Mouse (Mus musculus) left cerebral cortex, postnatal 4 days (tissue): ENCODE measurements around the gene Slit3. TPM values are rescaled to one million over a fixed set of nuclear protein-coding genes. Genes with fewer than 3 reads are reported as not detected.

Experiments
- DNase-seq: peaks from one replicate; pipeline ENCODE4 v3.0.0-alpha.2; 2022
- intact Hi-C: fragments of 180-260 bp; cut with DNase I; formaldehyde crosslinking; loops from one replicate; pipeline ENCODE4 v1.15.1; 2025
- total RNA-seq, 2 experiments: library from RNA; stranded (reverse); gene quantifications; 2 replicates each; pipeline ENCODE4 v1.2.3; 2021

The Slit3 gene
- total RNA-seq, 2 experiments from 2014 or later, result 21.2 to 29.1 TPM

- intact Hi-C loops, result no loop called here
- no peak for DNase-seq
These were observed 376.9 kb downstream of the Slit3 start for GRCm38 (mm10) chr11:35497961-35498360.

- intact Hi-C loops, result no loop called here
- DNase-seq, result no peak
These were observed 381.1 kb downstream of the Slit3 start for GRCm38 (mm10) chr11:35502128-35502527.

GRCm38 (mm10) chr11:35504051-35504450 lies 383.0 kb downstream of the Slit3 start:
- intact Hi-C loops, result no loop called here
- DNase-seq, result no peak

- DNase-seq, result no peak
- intact Hi-C loops, result no loop called here
These were observed 383.9 kb downstream of the Slit3 start for GRCm38 (mm10) chr11:35504916-35505315.

- intact Hi-C loops, result no loop called here
- no peak for DNase-seq
These were observed 384.3 kb downstream of the Slit3 start for GRCm38 (mm10) chr11:35505316-35505715.

GRCm38 (mm10) chr11:35505817-35506216 lies 384.8 kb downstream of the Slit3 start:
- DNase-seq, result no peak
- intact Hi-C loops, result no loop called here

- peak; percentile 21 for DNase-seq
- intact Hi-C loops, result no loop called here
These were observed 386.9 kb downstream of the Slit3 start for GRCm38 (mm10) chr11:35507781-35508390.

GRCm38 (mm10) chr11:35512686-35513085 lies 391.7 kb downstream of the Slit3 start:
- DNase-seq, result no peak
- intact Hi-C loops, result no loop called here

GRCm38 (mm10) chr11:35513343-35513742 lies 392.3 kb downstream of the Slit3 start:
- no peak for DNase-seq
- intact Hi-C loops, result no loop called here

GRCm38 (mm10) chr11:35522802-35523452 lies 401.9 kb downstream of the Slit3 start:
- intact Hi-C loops, result no loop called here
- DNase-seq, result no peak

GRCm38 (mm10) chr11:35523773-35524172 lies 402.7 kb downstream of the Slit3 start:
- intact Hi-C loops, result no loop called here
- DNase-seq, result no peak

- DNase-seq, result no peak
- intact Hi-C loops, result no loop called here
These were observed 405.3 kb downstream of the Slit3 start for GRCm38 (mm10) chr11:35526219-35526762.

- DNase-seq, result no peak
- intact Hi-C loops, result no loop called here
These were observed 406.9 kb downstream of the Slit3 start for GRCm38 (mm10) chr11:35527816-35528462.

- intact Hi-C loops, result no loop called here
- DNase-seq, result no peak
These were observed 414.0 kb downstream of the Slit3 start for GRCm38 (mm10) chr11:35535027-35535426.

- no peak for DNase-seq
- intact Hi-C loops, result no loop called here
These were observed 416.4 kb downstream of the Slit3 start for GRCm38 (mm10) chr11:35537128-35538088.

GRCm38 (mm10) chr11:35542731-35543130 lies 421.7 kb downstream of the Slit3 start:
- intact Hi-C loops, result no loop called here
- DNase-seq, result no peak

- intact Hi-C loops, result no loop called here
- peak; percentile 64 for DNase-seq
These were observed 423.4 kb downstream of the Slit3 start for GRCm38 (mm10) chr11:35544112-35545064.

GRCm38 (mm10) chr11:35546081-35546822 lies 425.2 kb downstream of the Slit3 start:
- no peak for DNase-seq
- intact Hi-C loops, result no loop called here

GRCm38 (mm10) chr11:35550036-35550435 lies 429.0 kb downstream of the Slit3 start:
- DNase-seq, result no peak
- intact Hi-C loops, result no loop called here
